Mouse (Mus musculus) adrenal gland, postnatal 25 days (tissue): ENCODE results near the gene Ndufa6. TPM values are rescaled to one million over a fixed set of nuclear protein-coding genes. Genes with fewer than 3 reads are reported as not detected.

Experiments used
- DNase-seq: peaks from one replicate; pipeline ENCODE4 v3.0.0; 2021; ENCODE audit warnings: mixed read lengths
- microRNA-seq, 2 experiments: library from miRNA; unstranded; fragments of <30 nt; microRNA quantifications; one replicate each; pipeline ENCODE4 v1.2.0; 2021
- total RNA-seq: library from RNA; stranded (reverse); gene quantifications from 2 replicates; pipeline ENCODE4 v1.2.3, GENCODE M21; 2021

Gene Ndufa6
- total RNA-seq, 1 experiment from 2014 or later = 557 TPM

- peak; percentile 67 for DNase-seq
Observed at GRCm38 (mm10) chr15:82341036-82341501, 13.1 kb downstream of the Ndufa6 start.

GRCm38 (mm10) chr15:82340414-82341035 is 13.6 kb downstream of the Ndufa6 start:
- DNase-seq = no peak

GRCm38 (mm10) chr15:82339634-82340254 is 14.4 kb downstream of the Ndufa6 start:
- no peak for DNase-seq

- DNase-seq = no peak
Observed at GRCm38 (mm10) chr15:82339150-82339549, 15.0 kb downstream of the Ndufa6 start.

- DNase-seq = peak; percentile 97
Observed at GRCm38 (mm10) chr15:82338593-82339112, 15.5 kb downstream of the Ndufa6 start, which contains the start of the genes Naga, Pheta2 and Smdt1. Gene Naga, minus strand, starts transcription at chr15:82338925. Gene Pheta2, plus strand, starts transcription at chr15:82338942. Gene Smdt1, plus strand, starts transcription at chr15:82338959.

- DNase-seq = no peak
Observed at GRCm38 (mm10) chr15:82337875-82338274, 16.2 kb downstream of the Ndufa6 start.

GRCm38 (mm10) chr15:82336629-82337028 is 17.5 kb downstream of the Ndufa6 start:
- DNase-seq = no peak

GRCm38 (mm10) chr15:82335194-82335593 is 18.9 kb downstream of the Ndufa6 start:
- no peak for DNase-seq

- DNase-seq = no peak
Observed at GRCm38 (mm10) chr15:82325382-82325781, 28.7 kb downstream of the Ndufa6 start.

- DNase-seq = no peak
Observed at GRCm38 (mm10) chr15:82322195-82322594, 31.9 kb downstream of the Ndufa6 start.

- no peak for DNase-seq
Observed at GRCm38 (mm10) chr15:82319613-82320012, 34.5 kb downstream of the Ndufa6 start.

GRCm38 (mm10) chr15:82317839-82318238 is 36.3 kb downstream of the Ndufa6 start:
- DNase-seq = no peak

- no peak for DNase-seq
Observed at GRCm38 (mm10) chr15:82308416-82308815, 45.7 kb downstream of the Ndufa6 start.

GRCm38 (mm10) chr15:82307107-82307506 is 47.0 kb downstream of the Ndufa6 start:
- DNase-seq = no peak

Small RNAs within 50 kb of the gene (microRNA-seq; reads per million reads assigned to microRNA genes)
- 0 reads per million in 2 experiments for gene Mir7684

Other genes with a start within 250 kb of the Ndufa6 start
- 11.2 and 11.3 TPM in 2 replicates for gene Ccdc134, start 226.4 kb downstream of the Ndufa6 start, total RNA-seq
- 85.2 and 95.5 TPM in 2 replicates for gene Srebf2, start 207.1 kb downstream of the Ndufa6 start, total RNA-seq
- gene Shisa8, start 141.5 kb downstream of the Ndufa6 start, total RNA-seq = 0.24 and 0.48 TPM in 2 replicates
- 0.21 TPM in 1 of 2 replicates, not detected in the other for gene Tnfrsf13c, start 130.0 kb downstream of the Ndufa6 start, total RNA-seq
- gene Cenpm, start 109.6 kb downstream of the Ndufa6 start, total RNA-seq = 5.9 and 7.5 TPM in 2 replicates
- 0.62 TPM in 1 of 2 replicates, not detected in the other for gene 1500009C09Rik, start 101.9 kb downstream of the Ndufa6 start, total RNA-seq
- gene Sept3, start 79.4 kb downstream of the Ndufa6 start, total RNA-seq = 3.0 and 4.3 TPM in 2 replicates
- gene Wbp2nl, start 55.4 kb downstream of the Ndufa6 start, total RNA-seq = not detected in 2 replicates
- 71.5 and 75.4 TPM in 2 replicates for gene Naga, start 15.4 kb downstream of the Ndufa6 start, total RNA-seq
- gene Pheta2, start 15.4 kb downstream of the Ndufa6 start, total RNA-seq = 0.49 and 1.0 TPM in 2 replicates
- gene Smdt1, start 15.4 kb downstream of the Ndufa6 start, total RNA-seq = 176 and 192 TPM in 2 replicates
- gene Cyp2d22, start 25.9 kb upstream of the Ndufa6 start, total RNA-seq = 40.4 and 48.4 TPM in 2 replicates
- 0.27 TPM in 1 of 2 replicates, not detected in the other for gene Cyp2d11, start 39.7 kb upstream of the Ndufa6 start, total RNA-seq
- gene Cyp2d10, start 52.9 kb upstream of the Ndufa6 start, total RNA-seq = 0.55 and 9.2 TPM in 2 replicates
- gene Cyp2d9, start 79.1 kb upstream of the Ndufa6 start, total RNA-seq = 3.7 TPM in 1 of 2 replicates, not detected in the other
- gene Cyp2d12, start 200.8 kb upstream of the Ndufa6 start, total RNA-seq = not detected in 2 replicates